Mouse (Mus musculus) liver, adult 2 months (tissue): ENCODE measurements around the gene Musk. TPM values are rescaled to one million over a fixed set of nuclear protein-coding genes. Genes with fewer than 3 reads are reported as not detected.

ENCODE experiments used
- DNase-seq: peaks from one replicate; pipeline ENCODE4 v3.0.0-alpha.2; 2011; ENCODE audit warnings: low read depth, low spot score; ENCODE audit errors: extremely low read depth
- H3K27ac ChIP-seq: fragments of 200-500 bp; replicated peaks from 2 replicates; pipeline ENCODE4 v1.5.1; 2012; ENCODE audit warnings: low read depth, mild to moderate bottlenecking, control low read depth, inconsistent platforms, low read length; ENCODE audit not compliant: insufficient read depth
- H3K27me3 ChIP-seq: fragments of 200-500 bp; 2 replicates; pipeline ENCODE4 v1.6.1; 2012; ENCODE audit warnings: mild to moderate bottlenecking, moderate library complexity, low read length, inconsistent platforms; ENCODE audit not compliant: control insufficient read depth, insufficient read depth
- H3K36me3 ChIP-seq: fragments of 200-500 bp; 2 replicates; pipeline ENCODE4 v1.6.1; 2012; ENCODE audit warnings: low read length, inconsistent platforms; ENCODE audit not compliant: control insufficient read depth, insufficient read depth
- H3K4me1 ChIP-seq: fragments of 200-500 bp; 2 replicates; pipeline ENCODE4 v1.6.1; 2011; ENCODE audit warnings: low read length; ENCODE audit not compliant: control insufficient read depth, insufficient read depth
- H3K4me3 ChIP-seq: fragments of 200-500 bp; 2 replicates; pipeline ENCODE4 v1.5.1; 2011; ENCODE audit warnings: low read depth, mild to moderate bottlenecking, control low read depth, low read length, moderate library complexity; ENCODE audit not compliant: insufficient read depth
- H3K79me2 ChIP-seq: fragments of 200-500 bp; 2 replicates; pipeline ENCODE4 v1.6.1; 2012; ENCODE audit warnings: inconsistent platforms, mild to moderate bottlenecking, low read length, moderate library complexity; ENCODE audit not compliant: control insufficient read depth, insufficient read depth
- H3K9ac ChIP-seq: fragments of 200-500 bp; 2 replicates; pipeline ENCODE4 v1.6.1; 2012; ENCODE audit warnings: low read depth, mild to moderate bottlenecking, control low read depth, inconsistent platforms, low read length
- CTCF ChIP-seq: fragments of 200-500 bp; IDR thresholded peaks from 2 replicates; pipeline ENCODE4 v1.5.1; 2011; ENCODE audit warnings: low read depth, low read length, control low read depth
- POLR2A ChIP-seq: fragments of 200-500 bp; IDR thresholded peaks from 2 replicates; pipeline ENCODE4 v1.6.1; 2011; ENCODE audit warnings: low read length, control low read depth; ENCODE audit not compliant: insufficient read depth; ENCODE audit errors: extremely low read depth
- WGBS: fragments of 180-500 bp; shearing (Covaris S2); methylation state at CpG from one replicate; pipeline ENCODE4 v1.1.7; 2018; 5-methylcytosine and 5-hydroxymethylcytosine counted together
- polyA plus RNA-seq: library from polyadenylated mRNA; depleted of rRNA; stranded (reverse); fragments of >200 nt; gene quantifications from 2 replicates; pipeline ENCODE4 v1.2.3, GENCODE M21; 2012
- total RNA-seq: library from RNA; depleted of rRNA; stranded (reverse); fragments of >200 nt; gene quantifications from 2 replicates; pipeline ENCODE4 v1.2.3, GENCODE M21; 2014

Gene Musk
- total and polyA plus RNA-seq, 2 experiments, result not detected

- no peak for DNase-seq
- WGBS, result 55% methylated on average over 7 of the region's 7 CpGs
- Histone ChIP-seq H3K4me1 (no peaks in the 10 kb centered on the region), H3K36me3 (no peaks in the 10 kb centered on the region), H3K4me3 (no peak overlapping the region), H3K27ac (no peak overlapping the region), H3K9ac (no peak overlapping the region), H3K27me3 (no peaks in the 10 kb centered on the region), H3K79me2 (no peaks in the 10 kb centered on the region)
- TF ChIP-seq POLR2A (no peak), CTCF (peak; percentile 43; the same call in 1 of the 2 replicates)
Measured at GRCm38 (mm10) chr4:58266294-58266693, 19.5 kb upstream of the Musk start.

- WGBS, result 76% methylated on average over 4 of the region's 4 CpGs
- no peak overlapping the region for H3K4me3 ChIP-seq
- no peak for DNase-seq
- H3K79me2 ChIP-seq, result no peaks in the 10 kb centered on the region
- TF ChIP-seq CTCF, result no peak
- no peak for TF ChIP-seq POLR2A
- no peak overlapping the region for H3K9ac ChIP-seq
- H3K27ac ChIP-seq, result no peak overlapping the region
- no peaks in the 10 kb centered on the region for H3K36me3 ChIP-seq
- H3K27me3 ChIP-seq, result no peaks in the 10 kb centered on the region
- H3K4me1 ChIP-seq, result no peaks in the 10 kb centered on the region
Measured at GRCm38 (mm10) chr4:58268897-58269542, 16.7 kb upstream of the Musk start.

GRCm38 (mm10) chr4:58269961-58270360 lies 15.8 kb upstream of the Musk start:
- no peaks in the 10 kb centered on the region for H3K27me3 ChIP-seq
- H3K4me1 ChIP-seq, result no peaks in the 10 kb centered on the region
- WGBS, result 97% methylated on average over 2 of the region's 2 CpGs
- H3K4me3 ChIP-seq, result no peak overlapping the region
- H3K27ac ChIP-seq, result no peak overlapping the region
- no peaks in the 10 kb centered on the region for H3K79me2 ChIP-seq
- no peak for DNase-seq
- no peak overlapping the region for H3K9ac ChIP-seq
- TF ChIP-seq POLR2A (no peak), CTCF (no peak)
- H3K36me3 ChIP-seq, result no peaks in the 10 kb centered on the region

GRCm38 (mm10) chr4:58270956-58271355 lies 14.8 kb upstream of the Musk start:
- Histone ChIP-seq H3K27ac (no peak overlapping the region), H3K4me3 (no peak overlapping the region), H3K9ac (no peak overlapping the region), H3K27me3 (no peaks in the 10 kb centered on the region), H3K4me1 (no peaks in the 10 kb centered on the region), H3K79me2 (no peaks in the 10 kb centered on the region), H3K36me3 (no peaks in the 10 kb centered on the region)
- no peak for TF ChIP-seq POLR2A
- no peak for TF ChIP-seq CTCF
- 100% methylated on average over 1 of the region's 1 CpGs for WGBS
- DNase-seq, result no peak

- no peak for TF ChIP-seq CTCF
- TF ChIP-seq POLR2A, result no peak
- H3K4me3 ChIP-seq, result no peak overlapping the region
- WGBS, result 80% methylated on average over 10 of the region's 10 CpGs
Measured at GRCm38 (mm10) chr4:58271504-58272162, 14.1 kb upstream of the Musk start.

More at GRCm38 (mm10) chr4:58271504-58272162, 14.1 kb upstream of the Musk start:
- no peaks in the 10 kb centered on the region for H3K27me3 ChIP-seq
- no peaks in the 10 kb centered on the region for H3K36me3 ChIP-seq
- no peak overlapping the region for H3K27ac ChIP-seq
- H3K9ac ChIP-seq, result no peak overlapping the region
- no peak for DNase-seq
- H3K79me2 ChIP-seq, result no peaks in the 10 kb centered on the region
- H3K4me1 ChIP-seq, result no peaks in the 10 kb centered on the region
